Mouse (Mus musculus) kidney, postnatal 0 days (tissue): ENCODE measurements at regions not wholly inside any gene's neighbourhood (a gene's known extent, or its start where the extent isn't known, plus 50 kb on each side); places are given as distances from the start of the nearest gene placed in this dataset.

Experiments used
- ATAC-seq: fragments of 200-750 bp; cut with Nextera tagmentation; replicated peaks from 2 replicates; pipeline ENCODE4 v1.8.0; 2017; ENCODE audit warnings: low read depth, moderate number of reproducible peaks, moderate TSS enrichment, moderate library complexity; ENCODE audit not compliant: low FRiP score
- DNase-seq: peaks from one replicate; pipeline ENCODE4 v3.0.0-alpha.2; 2016; ENCODE audit warnings: low spot score
- H3K27ac ChIP-seq: fragments of 300-500 bp; sonication (generic); 2 replicates; pipeline ENCODE4 v1.5.1; 2014; ENCODE audit warnings: mild to moderate bottlenecking
- H3K27me3 ChIP-seq: fragments of 300-500 bp; sonication (generic); 2 replicates; pipeline ENCODE4 v1.6.1; 2014; ENCODE audit warnings: low read length, mixed read lengths; ENCODE audit not compliant: insufficient read depth
- H3K36me3 ChIP-seq: fragments of 300-500 bp; sonication (generic); 2 replicates; pipeline ENCODE4 v1.6.1; 2014; ENCODE audit warnings: low read length, mixed read lengths; ENCODE audit not compliant: insufficient read depth
- H3K4me1 ChIP-seq: fragments of 300-500 bp; sonication (generic); replicated peaks from 2 replicates; pipeline ENCODE4 v1.6.1; 2014; ENCODE audit warnings: antibody characterized with exemption, low read length, mixed read lengths; ENCODE audit not compliant: insufficient read depth
- H3K4me2 ChIP-seq: fragments of 300-500 bp; sonication (generic); 2 replicates; pipeline ENCODE4 v1.6.1; 2014; ENCODE audit warnings: mild to moderate bottlenecking, low read length, moderate library complexity, mixed read lengths
- H3K4me3 ChIP-seq: fragments of 300-500 bp; sonication (generic); replicated peaks from 2 replicates; pipeline ENCODE4 v1.5.1; 2014; ENCODE audit warnings: low read depth, low read length
- H3K9ac ChIP-seq: fragments of 300-500 bp; sonication (generic); 2 replicates; pipeline ENCODE4 v1.6.1; 2014; ENCODE audit warnings: low read depth, low read length
- H3K9me3 ChIP-seq: fragments of 300-500 bp; sonication (generic); replicated peaks from 2 replicates; pipeline ENCODE4 v1.6.1; 2016; ENCODE audit warnings: low read length, inconsistent platforms, mixed read lengths
- CTCF ChIP-seq: IDR thresholded peaks from 2 replicates; pipeline ENCODE4 v1.5.1; 2016; ENCODE audit warnings: antibody characterized with exemption, low read depth, mild to moderate bottlenecking, moderate library complexity
- WGBS: fragments of 180-500 bp; shearing (Covaris S2); extraction: QIAGEN DNeasy Blood & Tissue Kit; methylation state at CpG from one replicate; pipeline ENCODE4 v1.1.7; 2014; 5-methylcytosine and 5-hydroxymethylcytosine counted together

DNA sequence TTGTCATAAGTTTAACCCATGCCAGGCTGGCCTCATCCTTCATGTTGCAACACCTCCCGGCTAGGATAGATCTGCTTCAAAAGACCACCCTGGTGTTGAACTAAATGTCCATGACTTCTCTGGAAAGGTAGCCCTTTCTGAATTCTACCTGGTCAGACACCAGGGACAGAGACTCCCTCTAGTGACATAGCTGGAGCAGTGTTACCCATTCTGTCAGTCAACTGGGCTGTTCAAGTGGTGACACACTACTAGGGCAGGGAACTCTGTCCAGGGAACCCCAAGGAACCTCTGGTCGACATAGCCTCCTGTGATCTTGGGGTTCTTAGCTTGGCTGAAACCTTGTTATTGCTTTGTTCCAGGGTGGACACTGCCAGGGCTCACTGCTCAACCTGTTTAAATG is 51.6 kb upstream of the Cobl start:
- 82% methylated on average over 2 of the region's 2 CpGs for WGBS
- H3K4me2 ChIP-seq, result no peak overlapping the region

More for the DNA sequence above, 51.6 kb upstream of the Cobl start:
- Histone ChIP-seq H3K36me3 (no peaks in the 10 kb centered on the region), H3K4me3 (no peak overlapping the region), H3K4me1 (no peaks in the 10 kb centered on the region), H3K9me3 (no peaks in the 10 kb centered on the region), H3K27me3 (no peaks in the 10 kb centered on the region), H3K9ac (no peak overlapping the region), H3K27ac (no peak overlapping the region)
- ATAC-seq (no peak), DNase-seq (no peak)
- peak; percentile 21; the same call in 1 of the 2 replicates for TF ChIP-seq CTCF
